Mouse (Mus musculus) frontal cortex, postnatal 25 days (tissue): ENCODE results near the gene Aarsd1.
A peak's percentile ranks its signal among the peaks of the same experiment; 100 is the strongest.
"Not testable (repeated sequence)": the region's sequence is repeated elsewhere in the genome, so short reads cannot be mapped to it uniquely, and the experiment has no call there.

ENCODE experiments used
- DNase-seq, 2 experiments: peaks; one replicate each; pipeline ENCODE4 v3.0.0; 2022; ENCODE audit warnings: low spot score in 2 of 2

Aarsd1 gene

GRCm38 (mm10) chr11:101417101-101417855 is at the start of gene Aarsd1:
Gene Aarsd1, minus strand, starts transcription at chr11:101417615.
- peak; percentile 83 to 89 for DNase-seq

GRCm38 (mm10) chr11:101466552-101466950 is 49.1 kb upstream of the Aarsd1 start:
- DNase-seq: not testable (repeated sequence)

DNA sequence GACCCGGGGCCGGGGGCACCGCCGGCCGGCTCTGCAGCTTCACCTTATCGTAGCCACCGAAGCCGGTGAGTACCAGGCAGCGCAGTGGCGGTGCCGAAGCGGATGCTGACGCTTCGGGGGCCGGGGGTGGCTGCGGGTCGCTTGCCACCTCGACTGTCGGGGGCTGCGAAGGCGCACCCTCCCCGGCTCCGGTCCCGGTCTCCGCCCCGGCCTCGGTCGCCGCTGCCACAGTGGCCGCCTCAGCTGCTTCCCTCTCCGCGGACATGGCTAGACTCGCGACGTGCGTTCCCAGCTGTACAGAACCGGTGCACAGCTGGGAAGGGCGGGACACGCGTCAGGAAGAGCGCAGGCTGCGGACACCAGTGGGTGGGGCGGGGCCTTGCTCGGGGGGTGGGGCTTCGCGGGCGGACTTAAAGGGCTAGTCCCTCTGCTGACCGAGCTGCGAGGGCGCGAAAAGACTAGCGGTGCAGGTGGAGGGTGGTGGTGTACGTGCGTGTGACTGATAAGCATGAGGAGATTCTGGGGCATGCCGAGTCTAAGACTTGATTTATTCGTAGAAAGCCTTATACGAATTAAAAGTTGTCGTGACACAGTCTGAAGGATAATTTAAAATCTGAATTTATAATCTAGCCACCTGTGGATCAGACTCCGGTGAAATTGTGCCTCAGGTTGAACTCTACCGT is 48.6 kb upstream of the Aarsd1 start, which contains the start of gene Vat1:
TSS of gene Vat1 (minus strand) at position 362 of the 683 bp plus-strand sequence.
- no peak for DNase-seq

DNA sequence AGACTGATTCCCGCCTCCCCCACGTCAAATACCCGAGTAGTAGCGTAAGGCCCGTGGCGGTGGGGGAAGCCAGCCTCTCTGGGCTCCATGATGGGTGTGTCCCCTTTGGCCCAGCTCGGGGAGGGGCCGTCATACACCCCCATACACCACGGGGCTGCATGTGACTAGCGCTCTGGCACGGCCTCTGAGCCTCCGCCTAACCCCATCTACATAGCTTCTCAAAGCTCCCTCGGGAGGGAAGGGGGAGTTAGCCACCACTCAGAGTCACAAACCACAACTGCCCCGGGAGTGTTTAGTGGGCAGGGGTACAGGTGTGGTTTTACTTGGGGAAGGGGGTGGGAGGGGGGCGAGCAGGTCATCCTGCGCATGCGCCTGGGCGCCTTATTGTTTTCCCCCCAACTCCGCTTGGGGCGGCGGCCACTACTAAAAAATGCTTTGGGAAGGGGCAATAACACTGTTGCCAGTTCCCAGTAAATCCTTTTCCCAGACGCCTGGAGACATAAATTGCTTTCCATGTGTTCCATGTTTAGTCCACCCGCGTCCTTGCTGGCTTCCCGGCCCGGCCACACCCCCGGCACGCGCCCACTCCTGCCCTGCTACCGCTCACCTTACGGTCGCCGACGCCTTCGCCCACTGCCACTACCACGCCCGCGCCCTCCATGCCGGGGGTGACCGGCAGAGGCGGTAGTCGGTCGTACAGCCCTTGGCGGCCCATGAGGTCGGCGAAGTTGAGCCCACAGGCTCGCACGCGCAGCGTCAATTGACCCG is 47.9 kb upstream of the Aarsd1 start:
- DNase-seq: no peak

GRCm38 (mm10) chr11:101464211-101465100 is 47.0 kb upstream of the Aarsd1 start, which contains the start of gene Rnd2:
Gene Rnd2, plus strand, starts transcription at chr11:101464999.
- no peak for DNase-seq

DNA sequence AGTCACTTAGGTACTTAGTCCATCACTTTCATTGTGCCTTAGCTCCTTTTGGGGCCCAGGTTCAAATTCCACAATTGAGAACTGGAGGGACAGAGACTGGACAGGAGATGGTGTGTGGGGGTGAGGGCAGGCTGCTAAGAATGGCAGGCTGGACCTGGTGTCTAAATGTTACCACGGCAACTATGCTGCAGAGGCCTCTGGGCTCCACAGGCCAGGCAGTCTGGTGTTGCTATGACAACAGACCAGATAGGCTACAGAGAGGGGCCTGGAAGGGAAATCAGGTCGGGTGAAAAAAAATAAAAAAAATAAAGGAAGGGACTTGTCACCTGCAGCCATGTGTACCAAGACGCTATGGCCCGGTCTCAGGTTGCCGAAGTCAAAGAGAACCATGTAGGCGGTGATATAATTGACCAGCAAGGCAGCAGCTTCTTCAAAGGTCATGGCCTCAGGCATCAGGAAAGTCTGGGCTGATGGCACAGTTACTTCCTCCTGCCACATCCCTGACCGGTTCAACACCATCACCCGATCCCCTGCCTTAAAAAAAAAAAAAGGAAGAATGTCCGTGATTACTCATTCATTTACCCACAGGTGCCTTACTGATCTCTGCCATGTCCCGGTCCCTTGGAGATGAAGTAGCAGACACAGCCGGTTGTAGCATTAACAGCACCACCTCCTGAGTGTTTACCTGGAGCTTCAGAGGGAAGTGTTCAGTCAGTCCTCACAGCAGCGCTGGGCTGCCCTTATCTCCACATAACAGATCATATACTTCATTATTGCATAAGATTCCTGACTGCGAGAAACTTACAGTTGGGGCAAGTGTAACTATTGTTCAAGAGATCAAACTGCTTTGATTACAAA is 45.4 kb upstream of the Aarsd1 start:
- DNase-seq: no peak

GRCm38 (mm10) chr11:101462141-101462540 is 44.7 kb upstream of the Aarsd1 start:
- no peak for DNase-seq

- no peak for DNase-seq
Measured at GRCm38 (mm10) chr11:101460321-101460720, 42.9 kb upstream of the Aarsd1 start.

DNA sequence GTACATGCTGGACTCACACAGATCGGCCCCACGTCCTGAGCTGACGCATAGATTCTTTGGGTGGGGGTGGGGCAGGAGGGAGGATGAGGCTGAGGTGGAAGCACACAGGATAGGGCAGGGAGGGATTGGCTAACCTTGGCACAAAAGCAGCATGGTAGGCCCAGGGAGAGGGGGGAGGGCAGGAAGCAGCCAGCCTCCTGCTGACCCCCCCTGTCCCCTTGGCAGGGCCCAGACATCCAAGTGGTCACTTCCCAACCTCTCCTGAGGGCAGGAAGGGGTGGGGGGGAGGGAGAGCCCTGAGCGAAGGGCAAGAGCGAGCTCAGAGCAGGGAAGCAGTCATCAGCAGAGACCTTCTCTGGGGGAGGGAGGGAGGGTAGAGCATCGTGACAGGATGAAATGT is 42.3 kb upstream of the Aarsd1 start:
- no peak for DNase-seq

DNA sequence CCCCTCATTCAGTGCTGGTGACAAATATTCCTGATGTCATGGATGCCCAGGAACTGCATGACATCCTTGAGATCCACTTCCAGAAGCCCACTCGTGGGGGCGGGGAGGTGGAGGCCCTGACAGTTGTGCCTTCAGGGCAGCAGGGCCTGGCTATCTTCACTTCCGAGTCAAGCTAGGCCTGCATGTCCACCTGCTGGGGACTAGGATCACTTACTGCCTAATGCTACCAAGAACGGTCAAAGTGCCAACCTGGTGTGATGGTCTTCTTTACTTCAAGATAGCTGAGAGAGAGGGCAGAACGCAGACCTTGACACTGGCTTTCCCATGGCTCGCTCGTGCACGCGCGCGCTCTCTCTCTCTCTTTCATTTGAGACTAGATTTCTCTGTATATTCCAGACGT is 40.8 kb upstream of the Aarsd1 start:
- no peak for DNase-seq

DNA sequence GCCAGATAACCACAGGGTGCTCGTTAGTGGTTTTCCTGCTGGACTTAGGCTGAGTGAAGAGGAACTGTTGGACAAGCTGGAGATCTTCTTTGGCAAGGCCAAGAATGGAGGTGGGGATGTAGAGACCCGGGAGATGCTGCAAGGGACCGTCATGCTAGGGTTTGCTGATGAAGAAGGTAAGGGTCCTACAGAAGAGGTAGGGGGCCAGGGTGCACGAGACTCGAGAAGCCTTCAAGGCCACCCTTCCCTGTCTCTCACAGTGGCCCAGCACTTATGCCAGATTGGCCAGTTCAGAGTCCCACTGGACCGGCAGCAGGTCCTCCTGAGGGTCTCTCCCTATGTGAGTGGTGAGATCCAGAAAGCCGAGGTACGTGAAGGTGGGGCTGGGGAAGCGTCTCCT is 40.2 kb upstream of the Aarsd1 start:
- DNase-seq: no peak

DNA sequence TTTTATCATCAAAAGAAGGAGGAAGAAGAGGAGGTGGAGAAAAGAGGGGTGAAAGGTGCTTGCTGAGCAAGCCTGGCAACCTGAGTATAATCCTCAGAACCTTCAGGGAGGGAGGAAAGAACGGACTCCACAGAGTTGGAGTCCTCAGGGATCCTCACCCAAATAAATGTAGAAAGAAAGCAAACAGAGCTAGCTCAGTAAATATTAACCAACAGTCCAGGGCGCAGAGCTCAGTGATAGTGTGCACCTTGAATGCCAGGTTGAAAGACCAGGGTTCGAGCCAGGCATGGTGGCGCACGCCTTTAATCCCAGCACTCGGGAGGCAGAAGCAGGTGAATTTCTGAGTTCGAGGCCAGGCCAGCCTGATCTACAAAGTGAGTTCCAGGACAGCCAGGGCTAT is 38.2 kb upstream of the Aarsd1 start:
- no peak for DNase-seq

DNA sequence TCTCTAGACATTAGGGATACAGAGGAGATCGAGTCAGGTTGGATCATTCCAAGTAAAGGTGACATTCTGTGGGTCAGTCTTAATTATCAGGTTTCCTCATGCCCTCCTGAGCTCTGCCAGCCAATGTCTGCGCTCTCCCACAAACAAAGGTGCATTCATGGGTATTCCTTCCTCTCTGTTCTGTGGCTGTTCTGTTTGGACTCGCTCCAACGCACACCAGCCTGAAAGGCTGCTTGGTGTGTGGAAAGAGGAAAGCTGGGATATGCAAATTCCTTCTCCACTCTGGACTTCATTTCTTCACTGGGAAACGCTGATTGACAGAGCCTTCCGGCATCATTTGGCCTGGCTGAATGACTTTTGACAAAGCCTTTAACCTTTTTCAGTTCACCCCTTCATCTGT is 37.3 kb upstream of the Aarsd1 start:
- no peak for DNase-seq

- no peak for DNase-seq
Measured at GRCm38 (mm10) chr11:101452093-101452774, 34.8 kb upstream of the Aarsd1 start.

GRCm38 (mm10) chr11:101451536-101451935 is 34.1 kb upstream of the Aarsd1 start:
- DNase-seq: no peak

DNA sequence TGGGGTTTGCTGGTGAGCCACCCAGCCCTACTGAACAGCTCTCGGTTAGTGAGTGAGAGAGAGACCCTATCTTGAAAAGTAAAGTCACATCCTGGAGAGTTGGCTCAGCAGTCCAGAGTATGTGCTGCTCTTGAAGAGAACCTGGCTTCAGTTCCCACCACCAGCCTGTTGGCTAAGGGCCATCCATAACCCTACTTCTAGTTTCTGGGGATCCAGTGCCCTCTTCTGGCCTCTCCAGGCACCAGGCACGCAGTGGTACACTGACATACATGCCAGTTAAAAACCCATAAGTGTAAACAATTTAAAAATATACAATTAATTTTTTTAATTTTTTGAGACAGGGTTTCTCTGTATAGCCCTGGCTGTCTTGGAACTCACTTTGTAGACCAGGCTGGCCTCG is 33.0 kb upstream of the Aarsd1 start:
- no peak for DNase-seq

DNA sequence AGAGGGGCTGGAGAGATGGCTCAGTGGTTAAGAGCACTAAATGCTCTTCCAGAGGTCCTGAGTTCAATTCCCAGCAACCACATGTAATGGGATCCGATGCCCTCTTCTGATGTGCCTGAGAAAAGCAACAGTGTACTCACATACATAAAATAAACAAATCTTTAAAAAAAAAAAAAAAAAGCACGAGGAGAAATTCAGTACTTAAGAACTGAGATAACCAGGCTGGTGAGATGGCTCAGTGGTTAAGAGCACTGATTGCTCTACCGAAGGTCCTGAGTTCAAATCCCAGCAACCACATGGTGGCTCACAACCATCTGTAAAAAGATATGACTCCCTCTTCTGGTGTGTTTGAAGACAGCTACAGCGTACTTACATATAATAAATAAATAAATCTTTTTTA is 32.2 kb upstream of the Aarsd1 start:
- DNase-seq: not testable (repeated sequence)

GRCm38 (mm10) chr11:101448899-101449298 is 31.5 kb upstream of the Aarsd1 start:
- DNase-seq: no peak

GRCm38 (mm10) chr11:101448274-101448746 is 30.9 kb upstream of the Aarsd1 start, which contains the start of gene Ifi35:
Gene Ifi35, plus strand, starts transcription at chr11:101448407.
- no peak for DNase-seq

GRCm38 (mm10) chr11:101447786-101448185 is 30.4 kb upstream of the Aarsd1 start:
- no peak for DNase-seq
